Mouse (Mus musculus) left cerebral cortex, postnatal 14 days (tissue): Measurements from ENCODE around the gene Stau1. TPM values are rescaled to one million over a fixed set of nuclear protein-coding genes. Genes with fewer than 3 reads are reported as not detected.
"Not testable (repeated sequence)": the region's sequence is repeated elsewhere in the genome, so short reads cannot be mapped to it uniquely, and the experiment has no call there.

Experiments
- DNase-seq, 2 experiments: peaks; one replicate each; pipeline ENCODE4 v3.0.0; 2021 to 2022; ENCODE audit warnings: low spot score in 2 of 2, mixed read lengths in 1 of 2
- intact Hi-C: fragments of 180-260 bp; cut with DNase I; formaldehyde crosslinking; loops from one replicate; pipeline ENCODE4 v1.15.1; 2025
- long read RNA-seq, 2 experiments: library from polyadenylated mRNA; stranded (forward); transcript quantifications; one replicate each; pipeline ENCODE4 v2.0.0; 2021
- total RNA-seq, 2 experiments: library from RNA; stranded (reverse); gene quantifications; 2 replicates each; pipeline ENCODE4 v1.2.3; 2021

Stau1 gene
- total RNA-seq = 10 to 100 TPM; 63.1 to 68.6 TPM
- long read RNA-seq, experiment 1, transcript Stau1-209 (4 exons, 774 nt) = major isoform, 56 of 111 reads
- long read RNA-seq, experiment 1, transcript Stau1-202 (12 exons, 3,569 nt) = minor isoform, 24 of 111 reads
- long read RNA-seq, experiment 1, transcript Stau1-204 (12 exons, 2,976 nt) = minor isoform, 17 of 111 reads
- long read RNA-seq, experiment 1, partial matches to known transcripts = 6 of 111 reads
- long read RNA-seq, experiment 1, other reads (novel, unspliced or antisense) = 7 of 111 reads
- long read RNA-seq, experiment 2, transcript Stau1-202 (12 exons, 3,569 nt) = minor isoform, 22 of 88 reads
- long read RNA-seq, experiment 2, transcript Stau1-209 (4 exons, 774 nt) = major isoform, 40 of 88 reads
- long read RNA-seq, experiment 2, transcript Stau1-204 (12 exons, 2,976 nt) = minor isoform, 15 of 88 reads
- long read RNA-seq, experiment 2, partial matches to known transcripts = 5 of 88 reads
- long read RNA-seq, experiment 2, other reads (novel, unspliced or antisense) = 5 of 88 reads

DNA sequence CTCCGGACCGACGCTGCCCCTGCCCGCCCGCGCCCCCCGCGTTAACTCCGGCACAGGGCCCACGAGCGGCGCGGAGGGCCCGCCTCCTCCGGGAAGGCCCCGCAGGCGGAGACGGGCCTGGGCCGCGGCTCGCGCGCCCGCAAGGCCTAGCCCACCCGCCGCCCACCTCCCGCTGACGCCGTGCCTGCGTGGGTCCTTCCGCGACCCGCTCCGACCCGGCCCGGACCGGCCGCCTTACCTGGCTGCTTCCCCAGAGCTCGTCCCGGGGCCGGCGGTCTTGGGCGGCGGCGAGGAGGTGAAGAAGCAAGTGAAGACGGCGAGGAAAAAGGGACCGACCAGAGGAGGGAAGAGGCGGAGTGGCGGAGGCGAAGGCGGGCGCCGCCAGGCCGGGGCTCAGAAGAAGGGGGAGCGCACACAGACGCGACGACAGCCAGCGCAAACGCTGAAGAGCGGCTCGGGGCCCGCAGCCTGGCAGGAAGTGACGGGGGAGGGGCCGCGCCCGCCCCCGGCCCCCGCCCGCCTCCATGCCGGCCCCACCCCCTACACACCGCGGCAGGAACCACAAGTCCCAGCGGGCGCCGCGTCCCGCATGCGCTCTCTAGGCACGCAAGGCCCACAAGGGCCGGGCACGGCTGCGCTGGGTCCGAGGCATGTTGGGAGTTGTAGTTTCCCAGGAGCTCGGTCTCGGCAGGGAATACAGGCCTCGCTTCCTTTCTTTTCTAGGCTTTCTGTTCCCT is at the start of gene Stau1:
Gene Stau1, minus strand, starts transcription at position 504 of the 737 bp plus-strand sequence.
- DNase-seq = peak; percentile 97 to 98
- intact Hi-C loops = no loop called here

DNA sequence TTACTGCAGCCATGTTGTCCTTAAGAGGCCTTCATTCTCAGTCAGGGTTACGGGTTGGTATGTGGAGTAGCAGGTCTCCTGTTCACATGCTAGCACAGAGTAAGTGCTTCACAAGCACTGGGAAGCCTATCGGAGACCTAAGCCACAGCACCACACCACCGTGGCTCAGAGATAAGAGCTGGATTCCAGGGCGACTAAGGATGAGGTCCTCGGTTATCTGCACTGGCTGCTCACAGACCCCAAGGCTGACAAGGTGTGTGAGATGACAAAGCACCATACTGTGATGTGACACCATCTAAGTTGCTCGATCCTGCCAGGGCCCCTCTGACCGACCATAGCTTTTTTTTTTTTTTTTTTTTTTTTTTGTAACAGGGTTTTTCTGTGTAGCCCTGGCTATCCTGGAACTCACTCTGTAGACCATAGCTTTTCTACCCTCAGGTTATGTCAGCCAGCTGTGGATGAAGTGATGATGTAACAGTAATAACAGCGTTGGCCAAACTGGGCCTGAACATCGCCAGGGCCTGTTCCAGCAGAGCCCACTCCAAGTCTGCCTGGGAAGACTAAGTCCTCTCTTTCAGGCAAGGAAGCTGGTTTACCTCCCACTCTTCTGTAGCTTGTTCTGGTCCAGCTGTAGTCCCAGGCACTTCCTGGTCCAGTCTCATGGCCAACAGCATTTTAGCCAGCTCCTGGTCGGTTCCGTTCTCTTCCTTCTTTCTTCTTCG is 47.5 kb upstream of the Stau1 start:
- no peak for DNase-seq
- intact Hi-C loops = no loop called here

DNA sequence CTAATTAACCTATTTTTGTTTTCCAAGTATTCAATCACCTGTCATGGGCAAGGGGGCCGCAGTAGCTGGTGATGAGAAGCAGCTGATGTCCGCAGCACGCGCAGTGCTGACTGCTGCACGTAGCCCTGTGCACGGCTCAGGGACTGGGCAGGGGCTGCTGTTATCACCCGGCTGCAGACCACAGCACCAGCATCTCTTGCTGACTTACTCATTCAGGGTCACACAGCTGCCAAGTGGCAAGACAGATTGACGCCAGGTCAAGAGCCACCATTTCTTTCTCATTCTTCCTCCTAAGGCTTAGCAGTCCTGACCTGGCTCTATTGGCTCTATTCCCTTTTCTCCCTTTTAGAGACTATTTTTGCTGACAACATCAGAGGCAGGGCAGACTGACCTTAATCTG is 43.3 kb upstream of the Stau1 start:
- intact Hi-C loops = no loop called here
- no peak for DNase-seq

DNA sequence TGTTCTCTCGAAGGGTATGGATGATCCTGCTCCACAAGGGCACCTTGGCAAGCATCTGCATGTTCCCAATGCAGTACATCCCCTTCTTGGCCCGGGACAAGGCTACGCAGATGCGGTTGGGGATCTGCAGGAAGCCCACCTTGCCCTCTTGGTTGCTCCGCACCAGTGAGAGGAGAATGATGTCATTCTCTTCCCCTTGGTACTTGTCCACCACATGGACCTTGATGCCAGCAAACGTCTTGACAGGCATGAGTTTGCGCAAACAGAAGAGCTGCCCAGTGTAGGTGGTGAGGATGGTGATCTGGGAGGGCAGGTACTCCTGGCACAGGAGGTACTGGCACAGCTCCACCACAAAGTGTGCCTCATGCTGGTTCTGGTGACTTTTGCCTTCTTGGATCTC is 42.6 kb upstream of the Stau1 start:
- intact Hi-C loops = no loop called here
- DNase-seq = no peak

DNA sequence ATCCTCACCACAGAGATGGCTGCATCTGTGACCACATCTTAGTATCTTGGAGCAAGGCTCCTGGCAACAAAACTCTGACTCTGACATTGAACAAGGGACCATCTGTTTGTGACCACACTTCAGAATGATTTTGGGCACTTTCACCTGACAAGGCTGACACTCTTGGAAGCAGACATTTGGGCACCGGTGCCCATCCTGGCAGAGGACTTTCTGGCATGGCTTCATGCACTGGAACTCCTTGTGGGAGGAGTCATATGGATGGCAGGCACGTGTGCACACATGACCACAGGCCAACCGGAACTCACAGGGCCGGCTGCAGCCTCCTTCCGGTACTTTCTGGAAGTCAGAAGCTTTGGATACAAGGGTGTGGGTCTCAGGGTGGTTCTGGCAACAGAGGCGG is 42.2 kb upstream of the Stau1 start:
- DNase-seq = no peak
- intact Hi-C loops = no loop called here

DNA sequence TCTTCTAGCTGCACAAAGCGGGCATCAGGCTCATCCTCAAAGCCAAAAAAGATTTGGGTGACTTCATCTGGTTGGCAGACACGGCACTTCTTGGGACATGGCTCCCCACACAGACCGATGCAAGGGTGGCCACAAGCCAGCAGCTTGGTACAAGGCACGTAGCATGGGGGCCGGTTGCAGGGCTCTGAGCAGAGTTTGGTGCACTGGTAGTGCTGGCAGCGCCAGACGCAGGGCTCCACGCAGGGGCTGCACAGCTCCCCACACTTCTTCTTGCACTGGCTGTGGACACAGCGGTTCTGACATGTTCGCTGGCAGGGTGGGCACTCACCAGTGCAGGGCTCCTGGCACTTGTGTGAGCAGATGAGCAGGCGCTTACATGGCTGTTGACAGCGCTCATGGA is 41.6 kb upstream of the Stau1 start:
- intact Hi-C loops = no loop called here
- no peak for DNase-seq

DNA sequence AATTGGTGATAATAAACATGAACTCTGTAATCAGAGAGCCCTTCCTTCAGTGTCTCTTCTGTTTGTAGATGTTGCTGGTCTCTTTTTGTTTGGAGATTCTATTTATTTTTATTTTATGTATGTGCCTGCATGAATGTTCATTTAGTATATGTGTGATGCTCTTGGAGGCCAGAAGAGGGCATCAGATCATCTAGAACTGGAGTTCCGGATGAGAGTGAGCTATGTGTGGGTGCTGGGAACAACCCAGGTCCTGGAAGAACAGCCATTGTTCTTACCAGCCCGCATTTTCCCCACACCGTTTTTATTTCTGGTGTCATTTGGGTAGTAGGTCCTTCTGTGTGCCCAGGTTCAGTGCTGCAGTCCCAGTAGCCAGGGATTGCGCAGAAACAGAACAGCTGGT is 34.4 kb upstream of the Stau1 start:
- DNase-seq = no peak
- intact Hi-C loops = no loop called here

DNA sequence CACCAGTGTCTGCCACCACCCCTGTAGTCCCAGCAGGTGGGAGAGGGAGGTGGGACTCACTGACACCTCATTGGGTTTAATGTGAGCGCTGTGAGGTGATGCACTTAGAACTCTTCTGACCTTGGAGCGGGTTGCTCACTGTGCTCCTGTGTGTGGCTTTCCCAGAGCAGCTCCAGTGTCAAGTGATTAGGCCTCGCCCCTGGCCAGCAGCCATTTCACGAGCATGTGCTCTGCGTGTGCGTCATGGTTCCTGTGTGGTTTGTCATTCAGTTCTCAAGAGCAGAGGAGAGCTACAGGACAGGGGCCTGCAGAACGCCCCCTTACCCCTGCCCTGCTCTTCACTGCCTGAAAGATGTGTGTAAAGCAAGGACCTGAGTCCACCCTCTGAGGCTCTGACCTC is 32.5 kb upstream of the Stau1 start:
- no peak for DNase-seq
- intact Hi-C loops = no loop called here

DNA sequence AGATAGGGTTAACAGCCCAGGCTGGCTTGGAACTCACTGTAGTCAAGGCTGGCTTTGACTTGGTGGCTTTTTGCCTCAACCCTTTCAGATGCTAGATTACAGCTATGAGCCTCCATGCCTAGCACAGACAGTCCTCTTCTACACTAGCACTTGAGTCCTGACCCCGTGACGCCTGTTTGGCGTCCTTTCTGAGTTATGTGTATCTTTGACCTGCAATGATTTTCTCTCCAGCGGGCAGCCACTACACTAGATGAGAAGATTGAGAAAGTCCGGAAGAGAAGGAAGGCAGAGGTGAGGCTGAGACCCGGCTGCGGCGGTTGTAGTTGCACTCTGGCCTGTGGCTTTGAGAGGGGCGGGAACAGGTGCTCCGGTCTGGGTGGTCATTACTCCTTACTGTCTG is 23.3 kb upstream of the Stau1 start:
- intact Hi-C loops = no loop called here
- DNase-seq = no peak

DNA sequence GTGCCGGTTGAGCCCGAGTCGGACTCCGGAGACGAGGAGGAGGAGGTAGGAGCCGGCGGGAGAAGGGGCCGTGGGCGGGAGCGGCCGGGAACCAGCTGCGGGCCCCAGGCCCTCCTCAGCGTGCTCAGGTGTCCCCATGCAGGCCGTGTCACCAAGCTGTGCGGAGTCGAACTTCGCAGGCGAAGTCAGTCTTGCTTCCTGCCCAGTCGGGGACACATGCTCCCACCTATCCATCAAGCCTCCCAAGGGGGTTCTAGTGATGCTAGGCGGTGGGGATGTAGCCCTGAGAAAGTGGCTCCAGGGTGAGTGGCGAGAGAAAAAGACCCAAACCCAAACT is 19.3 kb upstream of the Stau1 start:
- no peak for DNase-seq
- intact Hi-C loops = no loop called here

DNA sequence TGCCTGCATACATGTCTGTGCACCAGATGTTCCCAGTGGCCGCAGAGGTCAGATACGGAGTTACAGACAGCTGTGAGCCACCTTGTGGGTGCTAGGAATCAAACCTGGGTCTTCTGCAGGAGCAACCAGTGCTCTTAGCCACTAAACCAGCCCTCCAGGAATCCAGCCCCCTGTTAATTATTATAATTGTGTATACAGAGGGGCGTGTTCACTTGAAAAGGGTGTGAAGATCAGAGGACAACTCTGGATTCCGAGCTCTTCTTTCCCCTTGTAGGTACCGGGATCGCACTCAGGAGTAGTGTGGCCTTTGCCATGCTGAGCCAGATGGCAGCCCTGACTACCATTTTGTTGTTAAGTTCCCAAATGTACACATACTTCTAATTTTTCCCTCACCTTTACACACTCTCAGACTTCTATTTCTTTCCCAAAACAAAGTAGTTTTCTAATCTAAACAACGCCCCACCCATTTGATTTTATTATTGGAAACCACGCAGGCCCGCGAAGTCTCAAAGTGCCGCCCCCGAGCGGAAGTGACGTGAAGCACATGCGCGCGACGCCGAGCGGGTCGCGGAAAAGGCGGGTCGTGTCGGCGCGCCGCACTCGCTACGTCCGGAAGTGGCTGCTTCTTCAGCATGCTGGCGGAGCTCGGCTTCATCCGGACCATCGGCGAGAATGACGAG is 18.7 kb upstream of the Stau1 start, which contains the start of gene Ddx27:
Gene Ddx27, plus strand, starts transcription at position 492 of the 680 bp plus-strand sequence.
- intact Hi-C loops = no loop called here
- DNase-seq = peak; percentile 91 to 93

DNA sequence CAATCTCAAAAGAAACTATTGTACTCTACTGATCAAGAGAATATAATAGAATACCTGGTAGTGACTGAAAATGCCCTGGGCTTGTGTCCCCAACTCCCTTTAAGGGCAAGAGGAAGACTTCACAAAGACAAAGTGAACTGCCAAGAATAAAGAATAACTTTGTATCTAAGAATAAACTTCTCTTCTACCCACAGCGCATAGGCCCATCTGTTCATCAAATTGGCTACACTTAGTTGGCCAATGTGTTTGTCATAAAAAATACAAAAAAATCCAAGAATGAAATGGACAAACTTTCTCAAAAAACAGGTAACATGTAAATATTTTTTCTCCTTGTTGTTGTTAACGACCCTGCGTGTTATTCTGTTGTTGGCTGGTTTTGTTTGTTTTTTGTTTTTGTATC is 14.4 kb upstream of the Stau1 start:
- intact Hi-C loops = no loop called here
- peak in 1 of 2 experiments; percentile 24 for DNase-seq

DNA sequence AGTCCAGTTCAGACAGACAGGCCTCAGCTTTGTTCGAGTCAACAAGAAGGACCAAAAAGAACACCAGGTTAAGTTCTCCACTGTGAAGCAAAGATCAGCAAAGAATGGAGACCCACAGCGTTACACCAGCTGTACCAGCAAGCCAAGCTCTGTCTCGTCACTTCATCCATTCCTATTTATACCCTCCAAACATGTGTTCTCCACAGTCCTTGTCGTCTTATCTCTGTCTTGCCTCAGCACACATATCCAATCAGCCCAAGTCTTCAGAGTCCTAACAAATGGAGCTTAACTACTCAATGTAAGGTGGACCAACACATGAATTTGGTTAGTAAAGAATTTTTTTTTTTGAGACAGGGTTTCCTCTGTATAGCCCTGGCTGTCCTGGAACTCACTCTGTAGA is 13.4 kb upstream of the Stau1 start:
- intact Hi-C loops = no loop called here
- DNase-seq = no peak

DNA sequence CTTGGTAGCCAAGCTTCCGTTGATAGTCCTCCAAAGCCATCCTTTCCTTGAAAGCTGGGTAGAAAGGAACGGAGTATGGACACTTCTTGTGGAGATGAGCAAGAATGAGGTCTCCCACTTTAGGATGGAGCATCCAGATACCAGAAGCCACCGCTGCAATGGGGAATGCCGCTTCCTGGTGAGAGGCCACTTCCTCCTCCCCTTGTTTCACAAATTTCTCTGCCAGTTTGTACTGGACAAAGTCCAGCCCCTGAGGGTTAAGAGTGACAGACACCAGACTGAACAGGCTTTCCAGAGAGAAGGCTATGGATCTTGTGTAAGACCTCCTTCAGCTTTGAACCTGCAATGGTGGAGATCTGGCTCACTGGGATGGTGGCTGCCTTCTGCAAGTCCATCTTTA is 11.5 kb upstream of the Stau1 start:
- intact Hi-C loops, DNase-seq: not testable (repeated sequence)

DNA sequence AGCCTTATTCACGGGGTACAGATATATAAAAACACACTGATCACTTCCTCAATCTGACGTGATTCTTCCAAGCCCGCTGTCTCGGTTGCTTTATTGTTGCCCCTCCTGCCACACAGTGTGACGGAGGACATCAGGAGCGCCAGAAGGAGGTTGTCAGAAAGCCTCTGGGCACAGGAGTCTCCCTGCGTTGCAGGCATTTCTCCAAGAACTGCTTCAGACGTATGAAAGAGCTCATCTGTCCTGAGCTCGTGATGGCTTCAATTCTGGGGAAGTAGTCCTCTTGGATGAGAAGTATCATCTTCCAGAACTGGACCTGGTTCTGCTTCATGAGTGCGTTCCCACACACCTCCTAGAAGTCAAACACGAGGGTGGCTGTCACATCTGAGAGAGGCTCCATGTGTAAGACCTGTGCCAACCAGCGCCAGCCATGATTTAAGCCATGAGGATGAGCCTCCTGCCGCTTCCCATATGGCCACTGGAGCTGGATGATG is 10.9 kb upstream of the Stau1 start:
- DNase-seq = no peak
- intact Hi-C loops = no loop called here

DNA sequence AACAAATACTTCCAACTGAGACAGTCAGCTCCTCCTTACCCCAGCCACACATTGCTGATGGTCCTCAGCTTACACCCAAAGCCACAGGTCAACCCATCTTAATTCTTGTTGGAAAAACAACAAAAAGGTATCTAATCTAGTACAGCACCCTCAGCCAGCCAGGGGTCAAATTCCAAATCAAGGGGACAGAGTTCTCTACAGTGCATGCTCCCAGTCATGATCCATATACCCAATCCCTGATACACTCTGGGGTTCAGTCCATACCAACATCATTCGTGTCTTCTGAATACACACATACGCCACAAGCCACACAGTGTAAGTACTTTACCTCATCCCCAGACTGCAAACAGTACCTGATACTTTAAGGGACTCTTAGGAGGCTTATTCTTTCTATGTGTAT is 10.3 kb upstream of the Stau1 start:
- intact Hi-C loops = no loop called here
- no peak for DNase-seq

DNA sequence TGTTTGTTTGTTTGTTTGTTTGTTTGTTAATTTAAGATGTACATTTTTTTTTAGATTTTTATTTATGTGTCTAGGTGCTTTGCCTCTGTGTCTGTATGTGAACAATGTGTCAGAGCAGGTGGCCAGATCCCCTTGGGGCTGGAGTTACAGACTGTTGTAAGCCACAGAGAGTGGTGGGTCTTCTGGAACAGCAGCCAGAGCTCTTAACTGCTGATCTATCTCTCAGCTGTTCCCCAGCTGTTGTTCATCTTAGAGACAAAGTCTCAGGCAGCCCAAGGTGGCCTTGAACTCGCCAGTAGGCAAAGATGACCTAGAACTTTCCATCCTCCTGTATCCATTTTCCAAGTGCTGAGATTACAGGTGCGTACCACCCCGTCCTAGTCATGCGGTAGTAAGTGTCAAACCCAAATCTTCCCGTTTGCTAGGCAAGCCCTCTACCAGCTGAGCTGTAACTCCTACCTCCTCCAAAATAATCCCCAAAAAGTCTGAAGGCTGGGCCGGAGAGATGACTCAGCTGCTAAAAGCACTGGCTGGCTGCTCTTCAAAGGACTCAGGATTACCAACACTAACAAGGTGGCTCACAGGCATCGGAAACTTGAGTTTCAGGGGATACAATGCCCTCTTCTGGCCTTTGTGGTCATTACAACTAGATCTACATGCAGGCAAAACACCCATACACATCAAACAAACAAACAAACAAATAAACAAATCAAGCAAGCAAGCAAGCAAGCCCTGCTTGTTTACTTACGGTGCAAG is 8.2 kb upstream of the Stau1 start:
- intact Hi-C loops = loop anchor here (2.0 kb wide), 1 partner anchor 47 kb away; no protein-coding TSS in a partner anchor
- DNase-seq = peak; percentile 78 to 85

DNA sequence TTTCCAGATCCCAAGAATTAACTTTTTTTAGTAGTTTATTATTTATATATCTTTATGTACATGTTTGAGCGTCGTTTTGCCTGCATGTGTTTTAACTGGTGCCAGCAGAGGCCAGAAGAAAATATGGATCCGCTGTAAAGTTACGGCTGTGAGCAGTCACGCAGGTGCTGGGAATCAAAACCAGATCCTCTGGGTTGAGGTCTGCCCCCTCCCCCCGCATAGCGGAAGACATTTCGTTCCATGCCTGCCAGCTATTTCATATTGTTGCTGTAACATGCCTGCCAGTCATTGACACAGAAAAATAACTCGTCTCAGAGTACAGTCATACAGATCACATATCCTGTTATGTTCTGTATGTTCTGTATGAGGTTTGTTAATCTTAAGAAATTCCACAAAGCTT is 5.4 kb upstream of the Stau1 start:
- DNase-seq = no peak

DNA sequence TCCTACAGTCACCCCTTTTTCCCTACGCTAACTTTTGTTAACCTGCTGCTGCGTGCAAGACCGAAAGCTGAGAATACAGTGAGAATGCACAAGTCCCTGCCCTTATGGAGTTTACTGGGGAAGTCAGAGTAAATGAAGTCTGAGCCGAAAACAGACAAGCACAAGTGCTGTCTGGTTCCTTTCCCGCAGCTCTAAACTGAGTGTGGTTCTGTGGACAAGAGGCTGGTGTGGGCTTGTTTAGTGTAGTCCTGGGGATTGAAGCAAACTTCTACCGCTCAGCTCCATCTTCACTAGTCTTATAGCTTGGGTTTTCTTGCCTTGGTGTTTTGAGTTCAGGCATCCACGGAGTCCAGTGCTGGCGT is 415 bp upstream of the Stau1 start:
- no peak for DNase-seq
- intact Hi-C loops = no loop called here

More for the DNA sequence above, 5.4 kb upstream of the Stau1 start:
- intact Hi-C loops = no loop called here
